Mouse (Mus musculus) liver, adult 2 months (tissue): ENCODE results near the gene Smim6.

Experiments used
- CTCF ChIP-seq: fragments of 200-500 bp; IDR thresholded peaks from 2 replicates; pipeline ENCODE4 v1.5.1; 2011; ENCODE audit warnings: low read depth, low read length, control low read depth
- POLR2A ChIP-seq: fragments of 200-500 bp; IDR thresholded peaks from 2 replicates; pipeline ENCODE4 v1.6.1; 2011; ENCODE audit warnings: low read length, control low read depth; ENCODE audit not compliant: insufficient read depth; ENCODE audit errors: extremely low read depth

DNA sequence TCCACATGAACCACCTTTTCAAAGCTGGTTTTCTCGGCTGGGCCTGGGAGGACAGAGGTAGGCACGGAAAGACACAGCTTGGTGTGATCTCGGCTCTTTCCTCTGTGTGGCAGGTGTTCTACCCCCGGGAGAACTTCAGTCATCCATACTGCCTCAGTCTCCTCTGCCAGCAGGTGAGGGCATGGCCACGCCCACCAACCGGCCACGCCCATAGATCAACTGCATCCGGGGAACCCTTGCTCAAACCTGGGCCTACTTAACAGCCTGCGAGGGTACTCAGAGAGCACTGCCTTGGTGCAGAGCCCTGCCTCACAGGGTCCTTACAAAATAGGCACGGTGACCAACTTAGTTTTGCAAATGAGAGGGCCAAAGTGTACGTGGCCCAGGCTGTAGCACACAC lies 26.5 kb upstream of the Smim6 start:
- TF ChIP-seq CTCF: no peak
- no peak for TF ChIP-seq POLR2A
